Mouse (Mus musculus) adipocyte (in vitro differentiated cells): ENCODE results near the gene Cisd3.
A peak's percentile ranks its signal among the peaks of the same experiment; 100 is the strongest.
"Not testable (repeated sequence)": the region's sequence is repeated elsewhere in the genome, so short reads cannot be mapped to it uniquely, and the experiment has no call there.

Source experiments
- DNase-seq: peaks from one replicate; pipeline ENCODE4 v3.0.0-alpha.2; 2016; ENCODE audit warnings: low spot score

Gene Cisd3

GRCm38 (mm10) chr11:97685613-97686321, at the start of gene Cisd3:
Gene Cisd3, plus strand, starts transcription at chr11:97685826.
- peak; percentile 44 for DNase-seq

GRCm38 (mm10) chr11:97641668-97642067, 44.0 kb upstream of the Cisd3 start:
- no peak for DNase-seq

- no peak for DNase-seq
Observed at GRCm38 (mm10) chr11:97642746-97643145, 42.9 kb upstream of the Cisd3 start.

GRCm38 (mm10) chr11:97643380-97644055, 42.1 kb upstream of the Cisd3 start:
- DNase-seq: no peak

- DNase-seq: peak; percentile 59
Observed at GRCm38 (mm10) chr11:97644834-97645233, 40.8 kb upstream of the Cisd3 start.

GRCm38 (mm10) chr11:97648541-97648940, 37.1 kb upstream of the Cisd3 start:
- not testable (repeated sequence) for DNase-seq

GRCm38 (mm10) chr11:97650341-97650740, 35.3 kb upstream of the Cisd3 start:
- DNase-seq: no peak

GRCm38 (mm10) chr11:97653376-97653775, 32.2 kb upstream of the Cisd3 start:
- DNase-seq: not testable (repeated sequence)

- no peak for DNase-seq
Observed at GRCm38 (mm10) chr11:97654210-97654609, 31.4 kb upstream of the Cisd3 start.

- no peak for DNase-seq
Observed at GRCm38 (mm10) chr11:97656269-97656971, 29.2 kb upstream of the Cisd3 start.

- no peak for DNase-seq
Observed at GRCm38 (mm10) chr11:97657184-97657945, 28.3 kb upstream of the Cisd3 start.

GRCm38 (mm10) chr11:97657967-97658366, 27.7 kb upstream of the Cisd3 start:
- DNase-seq: not testable (repeated sequence)

GRCm38 (mm10) chr11:97658751-97659266, 26.8 kb upstream of the Cisd3 start:
- no peak for DNase-seq

- peak; percentile 31 for DNase-seq
Observed at GRCm38 (mm10) chr11:97659267-97659989, 26.2 kb upstream of the Cisd3 start.

- peak; percentile 64 for DNase-seq
Observed at GRCm38 (mm10) chr11:97659990-97660714, 25.5 kb upstream of the Cisd3 start.

GRCm38 (mm10) chr11:97660734-97661647, 24.6 kb upstream of the Cisd3 start:
- no peak for DNase-seq

GRCm38 (mm10) chr11:97661648-97662133, 23.9 kb upstream of the Cisd3 start:
- no peak for DNase-seq

GRCm38 (mm10) chr11:97662207-97662892, 23.3 kb upstream of the Cisd3 start:
- no peak for DNase-seq
